Mouse (Mus musculus) kidney, postnatal 14 days (tissue): Measurements from ENCODE around the gene Zfp90.
"Not testable (repeated sequence)": the region's sequence is repeated elsewhere in the genome, so short reads cannot be mapped to it uniquely, and the experiment has no call there.

Experiments used
- DNase-seq: peaks from one replicate; pipeline ENCODE4 v3.0.0; 2022; ENCODE audit warnings: mixed read lengths

The Zfp90 gene

GRCm38 (mm10) chr8:106415182-106415971, at the start of gene Zfp90:
Zfp90 (plus strand) TSS chr8:106415327.
- peak; percentile 97 for DNase-seq

DNA sequence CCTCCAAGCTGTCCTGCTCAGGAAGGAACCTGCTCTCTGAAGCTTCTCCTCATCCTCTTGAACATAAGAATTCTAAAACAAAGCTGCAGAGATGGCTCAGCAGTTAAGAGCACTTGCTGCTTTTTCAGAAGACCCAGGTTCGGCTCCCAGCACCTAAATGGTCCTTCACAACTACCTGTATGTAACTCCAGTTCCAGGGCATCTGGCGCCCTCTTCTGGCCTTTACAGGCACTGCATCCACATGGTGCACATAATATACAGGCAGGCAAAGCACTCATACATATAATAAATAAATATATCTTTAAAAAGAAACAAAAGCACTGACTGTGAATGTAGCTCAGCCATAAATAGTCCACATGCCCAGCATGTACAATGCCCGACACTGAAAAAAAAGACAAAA, 46.6 kb upstream of the Zfp90 start:
- no peak for DNase-seq

DNA sequence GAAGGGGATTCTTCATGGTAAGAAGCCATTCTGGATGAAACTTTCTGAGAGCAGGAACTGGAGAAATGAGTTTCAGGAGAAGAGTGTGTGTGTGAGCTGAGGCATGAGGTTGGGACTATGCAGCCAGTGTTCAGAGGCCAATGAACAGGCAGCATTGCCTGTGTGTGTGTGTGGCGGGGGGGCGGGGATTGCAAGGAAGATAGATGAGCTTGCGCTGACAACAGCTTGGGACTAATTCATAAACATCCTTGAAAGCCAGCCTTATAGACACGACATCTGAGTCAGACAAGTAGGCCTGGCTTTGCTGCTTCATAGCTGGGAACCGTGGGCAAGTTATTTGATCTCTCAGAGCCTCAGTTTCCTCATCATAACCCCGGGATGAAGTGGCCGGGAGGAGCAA, 46.1 kb upstream of the Zfp90 start:
- DNase-seq, result no peak

GRCm38 (mm10) chr8:106375957-106376356, 39.2 kb upstream of the Zfp90 start:
- DNase-seq, result no peak

- DNase-seq, result peak; percentile 14
Measured at GRCm38 (mm10) chr8:106376862-106377261, 38.3 kb upstream of the Zfp90 start.

GRCm38 (mm10) chr8:106378501-106379048, 36.6 kb upstream of the Zfp90 start:
- DNase-seq, result no peak

GRCm38 (mm10) chr8:106379357-106379756, 35.8 kb upstream of the Zfp90 start:
- no peak for DNase-seq

DNA sequence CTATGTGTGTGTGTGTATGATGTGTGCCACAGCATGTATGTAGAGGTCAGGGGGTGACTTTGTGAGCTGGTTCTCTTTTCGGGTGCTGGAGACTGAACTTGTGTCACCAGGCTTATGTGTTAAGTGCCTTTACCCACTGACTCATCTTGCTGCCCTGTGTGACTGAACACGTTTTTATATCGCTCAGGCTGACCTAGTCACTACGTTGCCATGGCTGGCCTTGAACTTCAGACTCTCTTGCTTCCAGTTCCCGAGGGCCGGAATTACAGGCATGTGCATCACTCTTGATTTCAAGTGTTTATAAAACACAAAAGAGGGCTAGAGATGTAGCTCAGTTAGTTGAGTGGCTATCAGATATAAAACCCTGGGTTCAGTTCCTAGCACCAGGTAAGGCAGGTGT, 34.1 kb upstream of the Zfp90 start:
- DNase-seq, result no peak

DNA sequence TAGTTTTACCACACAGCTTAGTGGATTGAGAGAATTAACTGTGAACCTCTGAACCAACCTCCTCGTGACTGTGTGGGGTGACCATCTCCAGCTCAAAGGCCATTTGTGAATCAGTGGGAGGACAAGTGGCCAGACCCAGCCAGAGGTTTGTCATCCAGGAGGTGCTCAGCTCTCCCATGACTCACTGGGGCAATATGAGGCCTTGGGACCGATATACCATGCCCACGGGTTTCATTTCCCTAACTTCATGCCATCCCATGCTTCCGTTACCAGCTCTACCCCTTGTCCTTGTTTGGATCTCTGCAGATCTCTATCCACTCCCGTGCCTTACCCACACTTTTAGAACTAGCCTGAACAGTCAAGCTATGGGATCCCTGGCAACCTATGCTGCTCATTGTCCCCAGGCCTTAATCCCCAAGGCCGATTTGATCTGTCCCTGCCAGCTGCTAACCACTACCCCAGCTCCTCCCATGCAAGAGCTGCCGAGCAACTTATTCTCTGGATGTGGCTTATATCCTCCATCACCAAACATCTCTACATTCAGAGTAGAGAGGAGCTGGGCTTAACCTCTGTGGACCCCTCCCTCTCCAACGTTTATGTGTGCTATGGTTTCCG, 27.2 kb upstream of the Zfp90 start:
- DNase-seq, result no peak

DNA sequence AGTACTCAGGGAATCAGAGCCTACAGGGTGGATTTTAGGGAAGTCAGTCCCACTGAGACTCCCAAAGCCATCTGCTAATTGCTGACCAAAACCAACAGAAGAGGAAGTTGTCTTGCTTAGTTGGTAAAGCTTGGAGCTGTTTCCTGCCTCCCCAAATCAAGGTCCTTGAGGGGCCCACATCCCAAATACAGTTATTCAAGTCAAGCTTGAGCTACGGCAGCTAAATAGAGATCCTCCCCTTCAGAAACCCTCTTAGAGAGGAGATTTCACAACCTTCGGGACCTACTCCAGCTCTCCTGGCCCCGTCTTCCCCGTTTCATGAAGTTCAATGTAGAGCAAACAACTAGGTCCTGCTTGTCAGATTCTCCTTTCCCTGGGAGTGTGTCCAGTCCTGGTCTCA, 20.6 kb upstream of the Zfp90 start:
- no peak for DNase-seq

- peak; percentile 91 for DNase-seq
Measured at GRCm38 (mm10) chr8:106399694-106400093, 15.4 kb upstream of the Zfp90 start.

GRCm38 (mm10) chr8:106400181-106400580, 14.9 kb upstream of the Zfp90 start:
- DNase-seq, result no peak

DNA sequence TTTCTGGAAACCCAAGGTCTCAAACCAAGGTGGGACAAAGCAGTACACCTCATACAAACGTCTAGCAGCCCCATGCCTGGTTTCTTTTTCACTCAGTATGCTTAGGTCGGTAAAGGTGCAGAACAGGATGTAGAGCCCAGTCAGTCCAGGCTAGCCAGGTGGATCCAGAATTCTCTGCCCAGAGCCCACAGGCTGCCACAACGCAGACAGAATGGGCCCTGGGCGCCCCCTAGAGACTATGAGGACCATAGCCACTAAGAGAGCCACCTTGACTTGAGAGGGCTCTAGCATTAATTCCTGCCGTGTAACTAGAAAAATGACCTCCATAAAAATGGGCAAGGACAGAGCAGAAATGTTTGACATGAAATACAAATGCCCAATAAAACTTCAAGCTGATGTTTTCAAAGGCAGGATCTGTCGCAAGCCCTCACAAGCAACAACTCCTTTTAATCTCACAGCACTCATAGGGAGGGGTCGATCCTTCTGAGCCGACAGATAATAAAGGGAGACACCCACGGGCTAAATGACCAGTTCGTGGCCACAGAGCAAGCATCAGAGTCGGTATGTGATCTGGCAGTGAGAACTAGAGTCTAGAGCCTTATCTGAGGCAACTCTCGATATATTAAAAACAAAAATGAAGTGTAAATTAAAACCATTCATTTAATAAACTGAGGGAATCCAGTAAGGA, 11.7 kb upstream of the Zfp90 start:
- peak; percentile 79 for DNase-seq

DNA sequence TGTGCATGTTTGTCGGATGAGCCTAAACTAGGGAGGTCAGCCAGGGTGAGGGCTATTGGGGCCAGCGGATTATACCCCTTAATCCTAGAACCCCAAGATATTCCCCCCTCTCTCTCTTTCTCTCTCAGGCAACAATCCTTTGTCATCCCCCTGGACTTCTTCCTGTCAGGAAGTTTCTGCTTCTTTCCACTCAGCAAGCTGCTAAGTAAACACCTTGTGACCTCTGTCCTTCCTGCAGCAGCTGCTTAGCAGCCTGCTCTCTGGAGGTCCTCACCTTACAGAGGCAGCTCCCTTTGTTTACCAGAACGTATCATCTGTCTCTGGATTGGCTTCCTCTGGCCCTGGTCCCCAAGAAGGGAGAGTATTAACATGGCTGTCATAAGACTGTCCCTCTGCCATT, 10.3 kb upstream of the Zfp90 start:
- DNase-seq, result peak; percentile 26

DNA sequence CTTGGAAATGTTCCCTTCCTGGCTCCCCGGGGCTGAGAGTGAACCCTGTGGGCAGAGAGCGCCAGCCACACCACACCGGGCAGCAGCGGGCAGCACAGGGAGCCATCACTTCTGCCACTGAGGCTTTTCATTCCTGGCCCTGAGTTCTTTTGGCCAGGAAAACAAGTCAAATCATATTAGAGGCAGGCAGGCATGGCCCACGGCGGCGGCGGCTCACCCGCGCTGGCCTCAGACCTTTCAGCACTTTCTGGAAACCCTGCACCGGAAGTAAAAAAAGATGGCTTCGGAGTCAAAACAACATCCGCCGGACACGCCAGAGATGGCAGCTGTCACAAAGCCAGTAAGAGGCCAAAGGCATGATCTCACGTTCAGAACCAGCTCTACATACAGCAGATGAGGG, 9.3 kb upstream of the Zfp90 start:
- DNase-seq, result peak; percentile 51

- DNase-seq, result no peak
Measured at GRCm38 (mm10) chr8:106410055-106410454, 5.1 kb upstream of the Zfp90 start.

DNA sequence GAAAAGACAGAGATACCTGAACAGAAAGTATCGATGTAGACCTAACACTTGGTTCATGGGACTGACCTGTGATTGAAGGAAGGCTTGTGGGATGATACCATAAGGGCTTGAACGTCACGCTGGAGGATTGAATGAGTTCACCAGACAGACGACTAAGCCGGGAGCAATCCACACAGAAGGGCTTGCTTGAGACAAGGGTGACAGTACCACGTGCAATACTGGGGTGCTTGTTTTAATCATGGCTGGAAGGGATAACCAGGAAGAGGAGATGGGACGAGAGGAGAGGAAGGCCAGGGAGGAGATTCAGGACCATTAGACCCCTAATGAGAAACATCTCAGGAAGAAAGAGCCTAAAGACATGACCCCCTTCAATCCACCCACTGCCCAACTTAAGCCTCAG, 4.6 kb upstream of the Zfp90 start:
- DNase-seq, result no peak

DNA sequence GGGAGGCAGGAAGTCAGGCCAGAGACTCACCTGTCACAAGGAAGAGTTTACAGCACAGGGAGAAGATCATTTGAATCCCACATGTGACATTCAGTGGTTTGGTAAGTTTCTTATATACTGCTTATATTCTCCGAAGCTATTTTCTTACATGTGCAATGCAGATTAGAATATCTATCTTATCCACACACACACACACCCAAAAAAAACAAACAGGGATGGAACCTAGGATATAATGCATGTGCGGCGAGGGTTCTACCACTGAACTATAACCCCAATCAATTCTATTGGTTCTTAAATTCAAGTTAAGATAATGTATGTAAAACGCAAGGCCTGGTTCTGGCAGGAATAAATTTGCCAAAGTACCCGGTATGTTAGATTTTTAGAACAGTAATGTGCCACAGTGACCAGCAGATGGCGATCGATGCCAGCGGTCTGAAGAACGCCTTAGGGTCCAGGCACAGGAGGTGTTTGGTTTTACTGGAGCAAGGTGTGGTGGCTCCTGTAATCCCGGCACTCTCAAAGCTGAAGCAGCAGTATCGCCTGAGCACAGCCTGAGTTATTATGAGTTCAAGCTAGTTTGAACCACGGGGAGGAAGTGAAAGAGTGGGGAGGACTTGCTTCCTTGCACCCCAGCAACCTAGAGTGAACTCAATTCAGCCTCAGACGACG, 3.2 kb upstream of the Zfp90 start:
- DNase-seq, result peak; percentile 72

DNA sequence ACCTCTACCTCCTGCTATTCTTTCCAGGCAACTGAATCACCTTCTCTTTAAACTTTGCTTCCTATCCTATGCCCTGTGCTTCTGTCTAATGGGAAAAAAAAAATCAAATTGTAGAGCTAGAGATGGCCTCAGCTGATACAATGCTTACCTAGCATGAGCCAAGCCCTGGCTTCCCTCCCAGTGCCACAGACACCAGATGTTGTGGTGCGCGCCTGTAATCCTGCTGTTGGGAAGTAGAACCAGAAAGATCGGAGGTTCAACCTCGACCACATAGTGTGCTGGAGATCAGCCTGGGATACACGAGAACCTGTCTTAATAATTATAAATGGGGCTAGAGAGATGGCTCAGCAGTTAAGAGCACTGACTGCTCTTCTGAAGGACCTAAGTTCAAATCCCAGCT, 2.6 kb downstream of the Zfp90 start:
- no peak for DNase-seq

GRCm38 (mm10) chr8:106431088-106431487, 16.0 kb downstream of the Zfp90 start:
- no peak for DNase-seq

DNA sequence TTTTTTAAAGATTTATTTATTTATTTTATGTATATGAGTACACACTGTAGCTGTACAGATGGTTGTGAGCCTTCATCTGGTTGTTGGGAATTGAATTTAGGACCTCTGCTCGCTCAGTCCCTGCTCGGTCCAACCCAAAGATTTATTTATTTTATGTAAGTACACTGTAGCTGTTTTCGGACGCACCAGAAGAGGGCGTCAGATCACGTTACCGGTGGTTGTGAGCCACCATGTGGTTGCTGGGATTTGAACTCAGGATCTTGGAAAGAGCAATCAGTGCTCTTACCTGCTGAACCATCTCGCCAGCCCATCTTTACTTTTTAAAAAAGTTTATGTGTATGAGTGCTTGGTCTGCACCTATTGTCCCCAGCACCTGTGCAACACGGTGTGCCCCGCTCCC, 16.8 kb downstream of the Zfp90 start:
- not testable (repeated sequence) for DNase-seq

- peak; percentile 90 for DNase-seq
Measured at GRCm38 (mm10) chr8:106432954-106433570, 17.9 kb downstream of the Zfp90 start.

DNA sequence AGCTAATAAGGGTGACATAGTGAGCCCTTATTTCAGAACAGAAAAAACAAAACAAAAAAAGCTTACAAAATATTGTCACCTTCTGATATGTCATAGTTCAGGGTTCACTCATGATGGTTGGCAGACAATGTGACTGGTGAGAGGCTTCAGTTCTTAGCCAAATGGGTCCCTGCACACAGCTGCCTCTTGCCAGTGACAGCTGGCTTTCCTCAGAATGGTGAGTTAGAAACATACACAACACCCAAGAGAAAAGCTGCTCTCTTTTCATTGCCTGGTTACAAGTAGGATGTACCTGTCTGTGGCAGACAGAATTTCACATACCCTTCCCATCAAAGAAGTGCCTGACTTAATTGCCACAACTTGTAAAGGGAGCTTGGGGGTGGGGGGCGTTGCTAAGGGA, 18.5 kb downstream of the Zfp90 start:
- no peak for DNase-seq
